Mouse (Mus musculus): ENCODE measurements around the gene Mylk2. TPM values are rescaled to one million over a fixed set of nuclear protein-coding genes. Genes with fewer than 3 reads are reported as not detected.

Mylk2 gene
- total and polyA plus RNA-seq, 3 experiments, result 0.47 to 2.4 (median 1.3) TPM

- Histone ChIP-seq H3K4me3 (replicated peaks in 1 of 3; ENCODE audit: low read depth in 2 of 3, low read length in 2 of 3, poor library complexity in 1 of 3) (no peak overlapping the region), H3K27me3 (replicated peaks) (peaks cover 9% of the 10 kb centered on the region), H3K36me3 (replicated peaks in 1 of 2; ENCODE audit: control insufficient read depth in 1 of 2, insufficient read depth in 1 of 2, low read length in 1 of 2) (no peaks in the 10 kb centered on the region), H3K4me2 (ENCODE audit: insufficient read depth, low read depth, poor library complexity, severe bottlenecking) (no peak overlapping the region), H3K9ac (ENCODE audit: insufficient read depth, low read depth) (no peak overlapping the region), H3K79me2 (replicated peaks; ENCODE audit: control insufficient read depth, extremely low read depth, insufficient read depth, poor library complexity, severe bottlenecking) (no peaks in the 10 kb centered on the region), H3K4me1 (ENCODE audit: control insufficient read depth in 1 of 2, insufficient read depth in 2 of 2) (peaks cover 13 to 96% of the 10 kb centered on the region in 2 experiments), H3K9me3 (replicated peaks; ENCODE audit: low read length) (no peaks in the 10 kb centered on the region), H3K27ac (ENCODE audit: insufficient read depth, low read depth) (no peak overlapping the region)
- no peak for DNase-seq (ENCODE audit: extremely low read depth)
- in situ Hi-C loops (cut with MboI; ENCODE audit: low pct_ligation_motif_present, low pct_unique_long_range_greater_than_20kb, low sequenced_read_pairs) (no loop called here), dilution Hi-C loops (cut with MboI; ENCODE audit: extremely low pct_ligation_motif_present, extremely low pct_unique_long_range_greater_than_20kb, low sequenced_read_pairs) (no loop called here)
- TF ChIP-seq SMC3 (IDR thresholded peaks at IDR 0.05; ENCODE audit: low read depth, low read length) (no peak), RCOR1 (conservative IDR thresholded peaks at IDR 0.05; ENCODE audit: low read depth, low read length) (no peak), ELF1 (IDR thresholded peaks at IDR 0.05; ENCODE audit: low read depth, low read length) (no peak), USF1 (IDR thresholded peaks at IDR 0.05; ENCODE audit: low read depth, low read length) (no peak), MAX (IDR thresholded peaks at IDR 0.05; ENCODE audit: low read length) (no peak), TCF12 (IDR thresholded peaks at IDR 0.05; ENCODE audit: low read depth, low read length) (no peak), RAD21 (IDR thresholded peaks at IDR 0.05; ENCODE audit: low read depth, low read length) (no peak), E2F4 (IDR thresholded peaks at IDR 0.05; ENCODE audit: insufficient replicate concordance, low read depth, low read length) (no peak), UBTF (IDR thresholded peaks at IDR 0.05; ENCODE audit: low read depth, low read length) (no peak), TBP (conservative IDR thresholded peaks at IDR 0.05; ENCODE audit: low read depth, low read length) (no peak), CHD1 (IDR thresholded peaks at IDR 0.05; ENCODE audit: low read depth, low read length) (no peak), POLR2AphosphoS2 (IDR thresholded peaks at IDR 0.05; ENCODE audit: low read depth, low read length) (no peak), ZC3H11A (IDR thresholded peaks at IDR 0.05; ENCODE audit: low read depth, low read length) (no peak), CTCF (conservative IDR thresholded peaks at IDR 0.05 in 1 of 2, IDR thresholded peaks at IDR 0.05 in 1 of 2; ENCODE audit: low read depth in 2 of 2, low read length in 2 of 2) (no peak)
Measured at GRCm38 (mm10) chr2:152928988-152929370, 17.8 kb downstream of the Mylk2 start.

DNA sequence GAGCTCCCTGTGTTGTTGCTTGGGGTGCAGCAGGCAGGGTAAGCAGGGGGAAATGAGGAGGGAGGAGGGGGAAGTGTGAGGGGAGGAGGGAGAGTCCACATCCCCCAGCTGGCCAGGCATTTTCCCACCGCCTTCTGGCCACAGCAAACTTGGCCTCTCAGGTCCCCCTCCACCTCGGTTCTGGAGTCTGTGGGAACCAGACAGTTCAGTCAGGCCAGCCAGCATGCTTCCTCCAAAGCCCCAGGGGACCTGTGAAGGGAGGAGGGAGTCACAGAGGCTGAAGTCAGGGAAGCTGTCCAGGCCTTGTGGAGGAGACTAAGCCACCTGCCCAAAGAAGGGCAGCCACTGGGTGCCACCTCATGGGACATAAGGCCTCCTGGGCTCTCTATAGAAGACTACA, 19.1 kb downstream of the Mylk2 start:
- in situ Hi-C loops (cut with MboI; ENCODE audit: low pct_ligation_motif_present, low pct_unique_long_range_greater_than_20kb, low sequenced_read_pairs) (no loop called here), dilution Hi-C loops (cut with MboI; ENCODE audit: extremely low pct_ligation_motif_present, extremely low pct_unique_long_range_greater_than_20kb, low sequenced_read_pairs) (no loop called here)
- TF ChIP-seq ZNF384 (IDR thresholded peaks at IDR 0.05; ENCODE audit: low read depth, low read length), result no peak
- no peak for TF ChIP-seq CHD2 (IDR thresholded peaks at IDR 0.05; ENCODE audit: low read length)
- TF ChIP-seq TBP (conservative IDR thresholded peaks at IDR 0.05; ENCODE audit: low read depth, low read length), result no peak
- TF ChIP-seq NELFE (IDR thresholded peaks at IDR 0.05; ENCODE audit: low read depth, low read length), result no peak
- no peak for TF ChIP-seq MXI1 (IDR thresholded peaks at IDR 0.05; ENCODE audit: low read depth, low read length)
- TF ChIP-seq UBTF (IDR thresholded peaks at IDR 0.05; ENCODE audit: low read depth, low read length), result no peak
- TF ChIP-seq ZMIZ1 (IDR thresholded peaks at IDR 0.05; ENCODE audit: low read depth, low read length), result no peak
- TF ChIP-seq JUN (IDR thresholded peaks at IDR 0.05; ENCODE audit: insufficient read depth, low read depth, low read length), result no peak
- no peak for TF ChIP-seq CHD1 (IDR thresholded peaks at IDR 0.05; ENCODE audit: low read depth, low read length)
- no peak for TF ChIP-seq E2F4 (IDR thresholded peaks at IDR 0.05; ENCODE audit: insufficient replicate concordance, low read depth, low read length)
- TF ChIP-seq GABPA (IDR thresholded peaks at IDR 0.05; ENCODE audit: insufficient replicate concordance, low read depth, low read length), result no peak
- TF ChIP-seq MAFK (IDR thresholded peaks at IDR 0.05; ENCODE audit: insufficient replicate concordance, low read length), result no peak
- TF ChIP-seq HCFC1 (IDR thresholded peaks at IDR 0.05; ENCODE audit: low read depth, low read length), result no peak
- no peak for TF ChIP-seq MAZ (IDR thresholded peaks at IDR 0.05; ENCODE audit: low read depth, low read length)
- DNase-seq (ENCODE audit: extremely low read depth), result no peak
- Histone ChIP-seq H3K4me1 (ENCODE audit: control insufficient read depth in 1 of 2, insufficient read depth in 2 of 2) (peaks cover 11 to 86% of the 10 kb centered on the region in 2 experiments), H3K9me3 (replicated peaks; ENCODE audit: low read length) (no peaks in the 10 kb centered on the region), H3K4me2 (ENCODE audit: insufficient read depth, low read depth, poor library complexity, severe bottlenecking) (no peak overlapping the region), H3K9ac (ENCODE audit: insufficient read depth, low read depth) (no peak overlapping the region), H3K27me3 (replicated peaks) (peaks cover 13% of the 10 kb centered on the region), H3K79me2 (replicated peaks; ENCODE audit: control insufficient read depth, extremely low read depth, insufficient read depth, poor library complexity, severe bottlenecking) (no peaks in the 10 kb centered on the region), H3K4me3 (replicated peaks in 1 of 3; ENCODE audit: low read depth in 2 of 3, low read length in 2 of 3, poor library complexity in 1 of 3) (peak overlapping the region in 1 of 3 experiments; percentile 57), H3K36me3 (replicated peaks in 1 of 2; ENCODE audit: control insufficient read depth in 1 of 2, insufficient read depth in 1 of 2, low read length in 1 of 2) (no peaks in the 10 kb centered on the region), H3K27ac (ENCODE audit: insufficient read depth, low read depth) (no peak overlapping the region)
